Mouse (Mus musculus) spleen, adult 2 months (tissue): ENCODE data around the gene Lhpp.

Source experiments
- CTCF ChIP-seq: fragments of 200-500 bp; IDR thresholded peaks from 2 replicates; pipeline ENCODE4 v1.5.1; 2011; ENCODE audit warnings: mild to moderate bottlenecking, inconsistent platforms; ENCODE audit not compliant: insufficient read depth, insufficient read length, insufficient replicate concordance; ENCODE audit errors: extremely low read depth
- POLR2A ChIP-seq: fragments of 200-500 bp; IDR thresholded peaks from 2 replicates; pipeline ENCODE4 v1.6.1; 2011; ENCODE audit warnings: low read depth, low read length, inconsistent platforms

GRCm38 (mm10) chr7:132581441-132581840 lies 29.0 kb upstream of the Lhpp start:
- no peak for TF ChIP-seq CTCF
- no peak for TF ChIP-seq POLR2A
